Mouse (Mus musculus): Measurements from ENCODE around the gene Prr7.

GRCm38 (mm10) chr13:55447543-55447943 lies 16.5 kb upstream of the Prr7 start:
- TF ChIP-seq EP300 (optimal IDR thresholded peaks at IDR 0.05) (no peak), CTCF (IDR thresholded peaks at IDR 0.05; ENCODE audit: low read depth) (no peak)

Data from stomach, postnatal 0 days (tissue).